Mouse (Mus musculus) C2C12 (cell line): ENCODE data around the gene Prrc2b.

ENCODE experiments used
- CTCF ChIP-seq: IDR thresholded peaks from one replicate; pipeline ENCODE4 v1.5.1; 2011; ENCODE audit not compliant: control insufficient read depth, insufficient read depth, insufficient read length
- MAX ChIP-seq: IDR thresholded peaks from one replicate; pipeline ENCODE4 v1.6.1; 2011; ENCODE audit warnings: mild to moderate bottlenecking, control low read depth

- TF ChIP-seq CTCF: no peak
- TF ChIP-seq MAX: no peak
These were observed 60.8 kb downstream of the Prrc2b start for GRCm38 (mm10) chr2:32211689-32212088.
